Mouse (Mus musculus) midbrain, embryonic 15.5 days (tissue): ENCODE data around the gene Cpne7. TPM values are rescaled to one million over a fixed set of nuclear protein-coding genes. Genes with fewer than 3 reads are reported as not detected.
"Not testable (repeated sequence)": the region's sequence is repeated elsewhere in the genome, so short reads cannot be mapped to it uniquely, and the experiment has no call there.

ENCODE experiments used
- ATAC-seq: fragments of 200-750 bp; cut with Nextera tagmentation; replicated peaks from 2 replicates; pipeline ENCODE4 v1.8.0; 2017; ENCODE audit warnings: moderate TSS enrichment
- H3K27ac ChIP-seq: fragments of 300-500 bp; sonication (generic); 2 replicates; pipeline ENCODE4 v1.5.1; 2015; ENCODE audit warnings: mild to moderate bottlenecking, inconsistent platforms
- H3K27me3 ChIP-seq: fragments of 300-500 bp; sonication (generic); replicated peaks from 2 replicates; pipeline ENCODE4 v1.6.1; 2015; ENCODE audit warnings: inconsistent platforms
- H3K36me3 ChIP-seq: fragments of 300-500 bp; sonication (generic); replicated peaks from 2 replicates; pipeline ENCODE4 v1.6.1; 2015; ENCODE audit warnings: inconsistent platforms
- H3K4me1 ChIP-seq: fragments of 300-500 bp; sonication (generic); 2 replicates; pipeline ENCODE4 v1.6.1; 2015; ENCODE audit warnings: inconsistent platforms
- H3K4me2 ChIP-seq: fragments of 300-500 bp; sonication (generic); 2 replicates; pipeline ENCODE4 v1.6.1; 2015; ENCODE audit warnings: inconsistent platforms, mild to moderate bottlenecking, moderate library complexity
- H3K4me3 ChIP-seq: fragments of 300-500 bp; sonication (generic); 2 replicates; pipeline ENCODE4 v1.5.1; 2015; ENCODE audit warnings: mild to moderate bottlenecking, inconsistent platforms
- H3K9ac ChIP-seq: fragments of 300-500 bp; sonication (generic); 2 replicates; pipeline ENCODE4 v1.6.1; 2015; ENCODE audit warnings: mild to moderate bottlenecking, inconsistent platforms
- H3K9me3 ChIP-seq: fragments of 300-500 bp; sonication (generic); 2 replicates; pipeline ENCODE4 v1.6.1; 2016; ENCODE audit warnings: inconsistent platforms
- WGBS: fragments of 180-500 bp; shearing (Covaris S2); methylation state at CpG from one replicate; pipeline ENCODE4 v1.1.7; 2015; ENCODE audit warnings: mixed read lengths; 5-methylcytosine and 5-hydroxymethylcytosine counted together
- polyA plus RNA-seq: library from polyadenylated mRNA; unstranded; fragments of >200 nt; fragmentation: Nextera tagmentation; extraction: Ambion mirVana; gene quantifications from 2 replicates; pipeline ENCODE4 v1.2.1, GENCODE M21; 2015

Gene Cpne7
- 8.1 TPM in 2 replicates for polyA plus RNA-seq

DNA sequence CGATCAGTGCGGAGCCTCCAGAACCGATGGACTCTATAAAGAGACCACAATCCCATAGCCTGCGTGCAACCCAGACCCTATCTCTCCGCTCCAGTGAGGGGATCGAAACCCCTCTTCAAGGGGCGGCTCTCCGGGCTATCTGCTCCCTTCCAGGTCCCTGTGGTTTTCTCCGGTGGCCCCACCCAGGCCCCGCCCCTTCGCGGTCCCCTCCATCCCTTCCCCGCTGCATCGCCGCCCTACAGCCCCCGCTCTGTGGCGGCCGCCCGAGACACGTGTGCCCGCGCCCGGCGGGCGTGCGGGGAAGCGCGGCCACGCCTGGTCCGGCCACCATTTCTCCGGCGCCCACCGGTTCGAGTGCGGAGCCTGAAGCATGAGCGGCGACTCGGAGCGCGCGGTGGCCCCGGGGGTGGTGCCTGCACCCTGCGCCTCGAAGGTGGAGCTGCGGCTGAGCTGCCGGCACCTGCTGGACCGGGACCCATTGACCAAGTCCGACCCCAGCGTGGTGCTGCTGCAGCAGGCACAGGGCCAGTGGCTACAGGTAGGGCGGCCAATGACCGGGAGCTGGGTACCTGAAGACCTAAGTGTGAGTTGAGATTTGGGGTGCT is at the start of gene Cpne7:
Gene Cpne7, plus strand, starts transcription at position 248 of the 605 bp plus-strand sequence.
- H3K27me3 ChIP-seq: peaks cover 41% of the 10 kb centered on the region
- peaks cover 15% of the 10 kb centered on the region for H3K4me1 ChIP-seq
- peak within 1 kb of the TSS; percentile 80 for H3K4me2 ChIP-seq
- H3K36me3 ChIP-seq: no peaks in the 10 kb centered on the region
- peak; percentile 39; the same call in 1 of the 2 replicates for ATAC-seq
- H3K4me3 ChIP-seq: peak within 1 kb of the TSS; percentile 46
- peak within 1 kb of the TSS; percentile 55 for H3K9ac ChIP-seq
- H3K9me3 ChIP-seq: no peaks in the 10 kb centered on the region
- WGBS: under 1% methylated on average over 51 of the region's 51 CpGs
- H3K27ac ChIP-seq: no peak within 1 kb of the TSS

DNA sequence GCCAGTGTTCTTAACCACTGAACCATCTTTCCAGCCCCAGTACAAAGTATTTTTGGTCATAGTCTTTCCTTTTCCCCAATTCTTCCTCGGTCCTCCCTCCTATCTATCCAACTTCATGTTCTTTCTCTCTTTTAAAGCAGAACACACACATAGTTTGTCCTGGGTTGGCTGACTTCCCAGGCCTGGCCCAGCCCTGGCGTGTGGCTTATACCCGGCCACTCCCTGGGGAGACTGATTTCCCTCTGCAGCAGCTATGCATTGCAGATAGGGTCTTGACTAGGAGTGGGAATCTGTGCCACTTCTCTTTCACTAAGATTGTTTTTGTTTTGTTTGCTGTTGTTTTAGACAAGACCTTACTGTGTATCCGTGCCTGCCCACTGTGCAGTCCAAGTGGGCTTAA is 46.0 kb upstream of the Cpne7 start:
- Histone ChIP-seq H3K4me1 (peaks cover 16% of the 10 kb centered on the region), H3K27ac (no peak overlapping the region)
- WGBS: 81% methylated on average over 4 of the region's 4 CpGs

DNA sequence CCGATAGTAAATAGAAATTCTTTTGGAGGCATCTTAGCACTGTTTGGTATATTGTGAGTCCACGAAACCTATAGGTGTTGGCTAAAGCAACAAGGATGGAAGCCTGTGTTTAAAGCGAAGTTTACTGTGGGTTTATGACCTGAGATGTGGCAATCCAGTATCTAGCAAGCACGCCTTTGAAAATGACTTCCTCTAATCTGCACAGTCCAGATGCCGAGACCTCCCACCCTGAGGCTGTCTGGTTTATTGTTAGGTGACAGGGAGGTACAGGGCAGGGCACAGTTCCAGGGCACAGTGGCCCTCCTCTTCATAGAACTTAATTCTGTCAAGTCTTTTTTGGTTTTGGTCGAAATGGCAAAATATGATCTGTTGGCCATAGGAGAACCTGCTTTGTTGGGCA is 40.0 kb upstream of the Cpne7 start:
- peaks cover 58% of the 10 kb centered on the region for H3K36me3 ChIP-seq
- H3K27me3 ChIP-seq: no peaks in the 10 kb centered on the region
- no peak for ATAC-seq
- no peak overlapping the region for H3K9ac ChIP-seq
- H3K9me3 ChIP-seq: no peaks in the 10 kb centered on the region
- 84% methylated on average over 6 of the region's 6 CpGs for WGBS
- H3K4me1 ChIP-seq: no peaks in the 10 kb centered on the region
- no peak overlapping the region for H3K4me3 ChIP-seq
- H3K4me2 ChIP-seq: no peak overlapping the region
- H3K27ac ChIP-seq: no peak overlapping the region

More for the DNA sequence above, 46.0 kb upstream of the Cpne7 start:
- no peak overlapping the region for H3K9ac ChIP-seq
- H3K9me3 ChIP-seq: no peaks in the 10 kb centered on the region
- ATAC-seq: no peak
- H3K36me3 ChIP-seq: peaks cover 26% of the 10 kb centered on the region
- no peak overlapping the region for H3K4me3 ChIP-seq
- no peaks in the 10 kb centered on the region for H3K27me3 ChIP-seq
- no peak overlapping the region for H3K4me2 ChIP-seq

DNA sequence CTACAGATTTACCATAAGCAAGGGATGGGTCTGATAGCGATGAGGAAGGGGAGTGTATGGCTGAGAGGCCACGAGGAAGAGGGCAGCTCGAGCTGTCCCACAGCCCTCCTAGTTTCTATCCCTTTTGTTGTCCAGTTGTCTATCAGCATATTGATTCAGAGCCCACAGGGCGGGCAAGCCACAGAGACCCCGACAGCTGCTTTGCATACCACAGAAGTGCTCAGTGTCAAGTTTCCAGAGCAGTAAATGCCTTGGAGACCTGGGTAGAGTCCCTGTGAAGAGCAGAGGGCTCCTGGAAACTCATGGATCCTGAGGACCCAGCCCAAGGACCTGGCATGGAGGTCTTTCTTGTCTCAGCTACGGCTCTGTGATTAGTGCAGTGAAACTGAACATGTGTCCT is 34.2 kb upstream of the Cpne7 start:
- H3K27ac ChIP-seq: no peak overlapping the region
- 80% methylated on average over 6 of the region's 6 CpGs for WGBS
- no peaks in the 10 kb centered on the region for H3K27me3 ChIP-seq
- no peak overlapping the region for H3K4me3 ChIP-seq
- no peak overlapping the region for H3K9ac ChIP-seq
- ATAC-seq: no peak
- H3K4me2 ChIP-seq: no peak overlapping the region
- peaks cover 48% of the 10 kb centered on the region for H3K36me3 ChIP-seq
- H3K9me3 ChIP-seq: no peaks in the 10 kb centered on the region
- H3K4me1 ChIP-seq: no peaks in the 10 kb centered on the region

DNA sequence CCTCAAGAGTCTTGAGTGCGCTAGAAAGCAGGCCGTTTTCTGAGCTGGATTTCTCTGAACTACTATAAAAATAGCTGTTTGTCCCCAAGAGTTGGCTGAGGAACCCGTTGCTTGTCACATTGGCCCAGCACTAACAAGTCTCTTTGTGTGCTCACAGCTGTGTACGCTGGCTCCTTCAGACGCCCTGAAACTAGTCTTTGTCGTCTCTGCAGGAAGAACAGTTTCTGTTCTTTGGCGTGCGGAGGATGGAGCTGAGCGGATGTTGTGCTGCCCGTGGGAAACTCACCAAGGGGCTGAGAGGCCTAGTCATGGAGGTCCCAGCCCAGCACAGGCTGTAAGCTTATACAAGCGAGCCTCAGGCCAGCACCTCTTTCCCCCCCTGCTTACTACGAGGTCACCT is 33.6 kb upstream of the Cpne7 start:
- Histone ChIP-seq H3K4me2 (no peak overlapping the region), H3K4me1 (no peaks in the 10 kb centered on the region), H3K27me3 (no peaks in the 10 kb centered on the region), H3K9ac (no peak overlapping the region), H3K36me3 (peaks cover 48% of the 10 kb centered on the region), H3K27ac (no peak overlapping the region), H3K4me3 (no peak overlapping the region), H3K9me3 (no peaks in the 10 kb centered on the region)
- no peak for ATAC-seq
- 89% methylated on average over 12 of the region's 12 CpGs for WGBS

DNA sequence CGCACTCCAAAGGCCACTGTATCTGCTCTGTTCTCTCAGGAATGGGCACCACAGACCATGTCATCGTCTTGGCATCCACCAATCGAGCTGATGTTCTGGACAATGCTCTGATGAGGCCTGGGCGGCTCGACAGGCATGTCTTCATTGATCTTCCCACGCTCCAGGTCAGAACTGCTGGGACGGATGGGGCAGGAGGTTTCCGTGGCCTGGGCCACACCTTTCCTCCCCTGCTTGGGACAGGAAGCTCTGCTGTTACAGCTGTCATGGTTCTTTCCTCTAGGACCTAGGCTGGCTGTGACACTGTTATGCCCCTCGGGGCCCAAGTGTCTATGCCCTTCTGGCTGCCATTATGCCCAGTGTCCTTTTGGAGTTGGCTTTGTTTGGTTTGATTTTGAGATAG is 29.9 kb upstream of the Cpne7 start:
- 95% methylated on average over 9 of the region's 9 CpGs for WGBS
- ATAC-seq: no peak
- H3K36me3 ChIP-seq: peaks cover 59% of the 10 kb centered on the region

DNA sequence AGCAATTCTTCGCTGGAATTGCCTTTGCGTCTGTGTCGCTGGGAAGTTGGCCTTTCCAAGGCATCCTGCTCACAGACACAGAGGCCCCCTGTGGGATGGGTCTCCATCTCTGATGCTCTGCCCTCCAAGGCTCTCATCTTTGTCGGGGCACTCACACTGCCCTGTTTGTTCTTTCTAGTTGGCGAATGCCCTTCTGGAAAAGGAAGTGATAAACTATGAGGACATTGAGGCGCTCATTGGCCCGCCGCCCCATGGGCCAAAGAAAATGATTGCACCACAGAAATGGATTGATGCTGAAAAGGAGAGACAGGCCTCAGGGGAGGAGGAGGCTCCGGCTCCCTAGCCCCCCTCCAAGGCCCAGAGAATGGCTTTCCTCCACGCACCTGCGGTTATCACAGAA is 20.0 kb upstream of the Cpne7 start:
- H3K9me3 ChIP-seq: no peaks in the 10 kb centered on the region
- no peak overlapping the region for H3K4me3 ChIP-seq
- H3K27me3 ChIP-seq: no peaks in the 10 kb centered on the region
- peaks cover 5% of the 10 kb centered on the region for H3K4me1 ChIP-seq
- 90% methylated on average over 11 of the region's 11 CpGs for WGBS
- H3K4me2 ChIP-seq: no peak overlapping the region
- no peak for ATAC-seq
- peaks cover 26% of the 10 kb centered on the region for H3K36me3 ChIP-seq
- no peak overlapping the region for H3K9ac ChIP-seq
- H3K27ac ChIP-seq: no peak overlapping the region

More for the DNA sequence above, 29.9 kb upstream of the Cpne7 start:
- no peak overlapping the region for H3K9ac ChIP-seq
- H3K4me2 ChIP-seq: no peak overlapping the region
- no peaks in the 10 kb centered on the region for H3K4me1 ChIP-seq
- H3K27ac ChIP-seq: no peak overlapping the region
- H3K27me3 ChIP-seq: no peaks in the 10 kb centered on the region
- no peaks in the 10 kb centered on the region for H3K9me3 ChIP-seq
- no peak overlapping the region for H3K4me3 ChIP-seq

DNA sequence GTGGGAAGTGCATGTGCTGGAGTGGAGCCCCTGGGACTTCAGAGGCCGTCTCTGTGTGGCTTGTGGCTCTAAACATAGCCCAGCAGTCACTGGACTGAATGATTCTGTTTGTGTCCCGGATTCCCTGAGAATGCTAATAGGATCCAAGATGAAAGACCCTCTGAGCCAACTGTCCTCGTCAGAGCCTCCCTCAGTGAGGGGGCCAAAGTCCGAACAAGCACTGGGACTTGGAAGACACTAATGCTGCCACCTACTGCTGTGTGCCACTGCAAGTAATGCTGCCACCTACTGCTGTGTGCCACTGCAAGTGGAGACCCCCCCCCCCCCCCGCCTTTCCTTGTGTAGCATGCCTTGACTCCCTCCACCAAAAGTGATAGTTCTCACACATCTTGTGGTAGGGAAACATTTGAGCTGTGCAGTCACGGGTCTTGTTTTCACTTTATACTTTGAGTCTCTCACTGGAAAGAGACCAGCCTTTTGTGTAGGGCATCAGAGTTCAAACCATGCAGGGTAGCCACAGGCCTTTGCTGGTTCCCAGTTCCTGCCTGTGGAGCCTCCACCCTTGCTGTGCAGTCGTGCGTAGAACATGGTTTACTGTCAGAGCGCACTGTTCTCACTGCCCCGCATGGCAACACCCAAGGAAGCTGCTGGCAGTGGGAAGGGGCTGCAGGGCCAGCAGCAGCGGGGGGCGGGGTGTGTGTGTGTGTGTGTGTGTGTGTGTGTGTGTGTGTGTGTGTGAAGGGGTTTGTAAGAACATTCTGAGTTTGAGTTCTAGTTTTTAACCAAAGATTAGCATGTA is 19.2 kb upstream of the Cpne7 start:
- no peak overlapping the region for H3K27ac ChIP-seq

DNA sequence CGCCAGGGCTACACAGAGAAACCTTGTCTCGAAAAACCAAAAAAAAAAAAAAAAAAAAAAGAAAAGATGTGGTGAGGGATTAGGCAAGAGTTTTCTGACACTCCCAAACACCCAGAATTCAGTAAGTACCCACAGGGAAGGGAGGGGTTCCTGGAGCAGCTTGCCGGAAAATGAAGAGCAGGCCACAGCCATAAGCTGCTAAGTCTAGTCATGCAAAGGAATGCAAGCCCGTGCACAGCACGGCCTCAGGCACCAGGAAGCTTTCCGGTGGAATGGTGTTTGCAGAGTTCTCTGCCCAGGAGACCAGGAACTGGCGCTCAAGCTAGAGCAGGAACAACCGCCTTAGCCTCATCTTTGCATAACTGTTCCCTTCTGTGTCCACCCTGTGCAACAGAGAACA is 16.9 kb upstream of the Cpne7 start:
- Histone ChIP-seq H3K27ac (no peak overlapping the region), H3K36me3 (peaks cover 27% of the 10 kb centered on the region), H3K4me3 (no peak overlapping the region), H3K9ac (no peak overlapping the region), H3K4me1 (peaks cover 17% of the 10 kb centered on the region), H3K27me3 (no peaks in the 10 kb centered on the region), H3K4me2 (no peak overlapping the region), H3K9me3 (no peaks in the 10 kb centered on the region)
- no peak for ATAC-seq
- WGBS: 60% methylated on average over 8 of the region's 8 CpGs

More for the DNA sequence above, 19.2 kb upstream of the Cpne7 start:
- Histone ChIP-seq H3K9ac (no peak overlapping the region), H3K4me2 (no peak overlapping the region), H3K36me3 (peaks cover 26% of the 10 kb centered on the region), H3K4me3 (no peak overlapping the region), H3K27me3 (no peaks in the 10 kb centered on the region), H3K9me3 (no peaks in the 10 kb centered on the region), H3K4me1 (peaks cover 5% of the 10 kb centered on the region)
- 72% methylated on average over 12 of the region's 12 CpGs for WGBS
- no peak for ATAC-seq

DNA sequence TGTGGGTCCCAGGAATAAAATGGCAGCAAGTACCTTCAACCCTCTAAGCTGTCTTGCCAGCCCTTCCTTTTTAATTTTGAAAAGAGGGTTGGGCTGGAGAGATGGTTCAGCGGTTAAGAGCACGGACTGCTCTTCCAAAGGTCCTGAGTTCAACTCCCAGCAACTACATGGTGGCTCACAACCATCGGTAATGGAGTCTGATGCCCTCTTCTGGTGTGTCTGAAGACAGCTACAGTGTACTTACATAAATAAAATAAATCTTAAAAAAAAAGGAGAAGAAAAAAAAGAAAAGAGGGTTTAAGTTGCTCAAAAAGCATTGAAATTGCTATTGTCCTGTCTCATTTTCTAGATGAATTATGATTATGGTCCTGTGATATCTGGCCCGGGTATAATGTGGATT is 15.9 kb upstream of the Cpne7 start:
- Histone ChIP-seq H3K27me3 (no peaks in the 10 kb centered on the region), H3K27ac (no peak overlapping the region), H3K9me3 (no peaks in the 10 kb centered on the region), H3K4me1 (peaks cover 17% of the 10 kb centered on the region), H3K4me2 (peak overlapping the region; percentile 81; the same call in 1 of the 2 replicates), H3K4me3 (no peak overlapping the region), H3K9ac (no peak overlapping the region), H3K36me3 (peaks cover 32% of the 10 kb centered on the region)
- WGBS: 75% methylated on average over 4 of the region's 4 CpGs
- ATAC-seq: no peak

DNA sequence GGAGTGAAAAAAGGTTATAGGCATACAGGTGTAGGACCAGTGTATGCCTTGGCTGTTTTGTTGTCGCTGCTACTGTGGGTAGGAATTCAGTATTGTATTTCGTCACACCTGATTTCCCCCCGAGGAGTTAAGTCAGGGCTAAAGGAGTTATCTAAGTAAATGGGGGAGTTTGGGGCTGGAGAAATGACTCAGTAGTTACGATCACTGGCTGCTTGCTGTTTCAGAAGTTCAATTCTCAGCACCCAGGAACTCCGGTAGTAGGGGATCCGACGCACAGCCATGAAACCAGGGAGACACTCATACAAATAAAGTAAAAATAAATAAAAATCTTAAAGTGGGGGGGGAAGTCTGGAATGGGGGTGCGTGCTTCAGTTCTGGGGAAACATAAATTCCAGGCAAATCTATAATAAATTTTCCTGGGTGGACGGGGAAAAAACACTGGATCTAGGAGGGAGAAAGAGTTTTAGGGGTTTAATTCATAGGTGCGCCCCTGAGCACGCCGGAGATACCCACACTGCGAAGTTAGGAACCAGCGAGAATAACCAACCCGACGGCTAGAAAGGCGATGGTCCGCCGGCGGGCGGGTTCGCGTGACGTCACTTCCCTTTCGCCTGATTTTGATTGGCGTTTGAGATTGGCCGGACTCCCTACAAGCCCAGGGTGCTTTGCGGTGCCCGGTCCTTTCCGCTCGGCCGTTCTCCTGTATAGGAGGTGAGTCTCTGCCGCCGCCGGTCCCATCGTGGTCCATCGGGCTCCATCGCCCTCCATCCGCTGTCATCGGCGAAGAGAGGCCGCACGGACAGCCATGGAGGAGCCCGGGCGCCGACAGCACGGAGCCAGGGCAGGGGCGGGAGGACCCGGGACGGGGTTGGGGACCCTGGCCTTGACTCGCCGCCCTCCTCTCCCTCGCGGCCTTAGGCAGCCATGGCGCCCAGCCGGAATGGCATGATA is 15.2 kb upstream of the Cpne7 start, which contains the start of gene Rpl13:
Gene Rpl13, plus strand, starts transcription at position 616 of the 951 bp plus-strand sequence.
- H3K27me3 ChIP-seq: no peaks in the 10 kb centered on the region
- H3K36me3 ChIP-seq: peaks cover 29% of the 10 kb centered on the region
- WGBS: 2% methylated on average over 53 of the region's 56 CpGs
- peak within 1 kb of the TSS; percentile 60 for H3K4me3 ChIP-seq
- peak within 1 kb of the TSS; percentile 92 for H3K9ac ChIP-seq
- peak within 1 kb of the TSS; percentile 88 for H3K27ac ChIP-seq
- H3K9me3 ChIP-seq: no peaks in the 10 kb centered on the region
- peak; percentile 97 for ATAC-seq
- peaks cover 17% of the 10 kb centered on the region for H3K4me1 ChIP-seq
- H3K4me2 ChIP-seq: peak within 1 kb of the TSS; percentile 81

DNA sequence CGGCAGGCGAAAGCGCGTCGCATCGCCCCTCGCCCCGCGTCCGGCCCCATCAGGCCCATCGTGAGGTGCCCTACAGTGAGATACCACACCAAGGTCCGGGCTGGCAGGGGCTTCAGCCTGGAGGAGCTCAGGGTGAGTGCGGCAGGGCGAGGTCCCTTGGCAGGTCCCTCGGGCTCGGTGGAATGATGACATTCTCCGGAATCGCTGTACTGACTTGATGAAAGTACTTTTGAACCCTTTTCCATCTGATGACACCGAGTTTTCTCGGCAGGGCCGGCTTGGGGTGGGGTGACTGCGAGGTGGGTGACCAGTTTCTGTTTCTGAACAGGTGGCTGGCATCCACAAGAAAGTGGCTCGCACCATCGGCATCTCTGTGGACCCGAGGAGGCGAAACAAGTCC is 14.3 kb upstream of the Cpne7 start:
- Histone ChIP-seq H3K9ac (peak overlapping the region; percentile 92), H3K4me2 (peak overlapping the region; percentile 81), H3K4me1 (peaks cover 17% of the 10 kb centered on the region), H3K36me3 (peaks cover 22% of the 10 kb centered on the region), H3K27ac (peak overlapping the region; percentile 88), H3K4me3 (peak overlapping the region; percentile 60)
- not testable (repeated sequence) for ATAC-seq, H3K27me3 ChIP-seq, H3K9me3 ChIP-seq
- 3% methylated on average over 26 of the region's 26 CpGs for WGBS
